Mouse (Mus musculus) kidney, postnatal 10 days (tissue): ENCODE measurements around the gene H2-M2.
"Not testable (repeated sequence)": the region's sequence is repeated elsewhere in the genome, so short reads cannot be mapped to it uniquely, and the experiment has no call there.

Source experiments
- DNase-seq: peaks from one replicate; pipeline ENCODE4 v3.0.0; 2021; ENCODE audit warnings: mixed read lengths

The H2-M2 gene

DNA sequence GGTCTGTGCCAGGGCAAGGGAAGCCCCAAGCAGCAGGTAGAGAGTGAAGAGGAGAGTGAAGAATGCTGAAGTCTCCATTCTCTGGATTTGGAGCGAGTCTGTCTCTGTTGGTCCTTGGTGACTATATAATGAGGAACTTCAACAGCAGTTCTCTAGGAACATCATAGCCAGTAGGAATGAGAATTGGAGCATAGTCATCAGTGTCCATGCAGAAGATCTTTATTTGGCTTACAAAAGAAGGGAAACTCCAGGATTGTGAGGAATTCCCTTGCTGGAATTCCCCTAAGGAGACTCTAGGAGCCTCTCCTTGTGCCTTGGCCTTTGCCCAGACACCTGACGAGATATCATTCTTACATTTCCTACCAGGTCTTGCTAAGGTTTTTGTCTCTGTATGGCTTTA is at the start of gene H2-M2:
H2-M2 (minus strand) TSS at position 101 of the 400 bp plus-strand sequence.
- DNase-seq = no peak

DNA sequence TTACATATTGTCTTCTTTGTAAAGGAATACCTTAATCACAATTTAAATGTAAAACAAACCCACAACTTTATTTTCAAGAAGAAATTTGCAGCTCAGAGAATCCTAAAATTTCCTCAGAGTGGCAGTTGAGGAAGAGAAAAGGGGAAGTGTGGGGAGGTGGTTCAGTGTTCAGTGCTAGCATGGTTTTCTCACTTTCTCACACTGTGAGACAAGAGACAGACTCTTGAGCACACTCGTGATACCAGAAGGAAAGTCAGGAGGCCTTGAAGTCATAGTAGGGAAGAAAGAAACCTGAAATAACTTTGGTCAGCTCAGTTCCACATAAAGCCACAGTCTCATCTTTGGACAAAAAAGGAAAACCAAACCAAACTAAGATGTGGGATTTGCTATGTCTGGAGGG is 42.1 kb upstream of the H2-M2 start:
- DNase-seq = not testable (repeated sequence)

DNA sequence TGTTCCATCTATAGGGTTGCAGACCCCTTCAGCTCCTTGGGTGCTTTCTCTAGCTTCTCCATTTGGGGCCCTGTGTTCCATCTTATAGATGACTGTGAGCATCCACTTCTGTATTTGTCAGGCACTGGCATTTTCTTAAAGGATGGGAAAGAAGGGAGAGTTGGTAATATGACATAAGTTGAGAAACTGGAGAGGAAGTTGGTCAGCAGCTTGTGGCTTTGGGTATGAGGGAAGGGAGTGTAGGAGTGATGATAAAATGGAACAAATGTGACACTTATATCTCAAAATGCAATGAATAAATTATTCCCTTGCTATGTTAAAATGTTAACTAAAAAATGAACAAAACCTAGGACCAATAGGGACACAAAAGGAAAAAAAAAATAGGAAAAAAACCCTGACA is 41.3 kb upstream of the H2-M2 start:
- DNase-seq = not testable (repeated sequence)

DNA sequence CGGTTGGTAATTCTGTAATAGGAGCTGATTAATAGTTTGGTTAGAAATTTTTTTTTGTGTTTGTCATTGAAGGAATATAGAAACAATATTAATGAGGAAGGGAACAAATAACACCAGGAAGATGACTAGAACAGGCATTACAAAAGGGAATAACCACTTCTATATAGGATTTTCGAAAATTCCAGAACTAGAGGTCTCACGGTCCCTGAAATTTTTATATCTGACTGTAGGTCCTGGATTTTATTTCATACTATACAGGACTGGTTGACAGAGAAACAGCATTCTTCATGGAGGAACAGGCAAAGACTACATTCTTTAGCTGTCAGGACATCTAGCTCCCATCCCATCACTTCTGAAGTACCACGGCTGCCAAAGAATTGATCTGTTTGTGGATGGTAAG is 24.4 kb upstream of the H2-M2 start, which contains the start of gene Olfr111:
Olfr111 (plus strand) TSS at position 301 of the 400 bp plus-strand sequence.
- DNase-seq = no peak

DNA sequence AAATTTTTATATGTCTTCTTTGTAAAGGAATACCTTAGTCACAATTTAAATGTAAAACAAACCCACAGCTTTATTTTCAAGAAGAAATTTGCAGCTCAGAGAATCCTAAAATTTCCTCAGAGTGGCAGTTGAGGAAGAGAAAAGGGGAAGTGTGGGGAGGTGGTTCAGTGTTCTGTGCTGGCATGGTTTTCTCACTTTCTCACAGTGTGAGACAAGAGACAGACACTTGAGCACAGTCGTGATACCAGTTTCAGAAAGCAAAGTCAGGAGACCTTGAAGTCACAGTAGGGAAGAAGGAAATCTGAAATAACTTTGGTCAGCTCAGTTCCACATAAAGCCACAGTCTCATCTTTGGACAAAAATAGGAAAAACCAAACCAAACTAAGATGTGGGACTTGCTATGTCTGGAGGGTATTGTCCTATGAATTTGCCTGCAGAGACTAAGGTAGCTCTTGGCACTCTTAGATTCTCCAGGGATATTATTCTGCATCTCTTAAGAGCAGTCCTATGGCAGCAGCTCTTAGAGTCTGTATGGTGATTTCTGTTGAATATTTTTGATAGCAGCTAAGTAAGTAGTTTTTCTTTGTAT is 8.7 kb upstream of the H2-M2 start, which contains the start of gene Olfr110:
Olfr110 (plus strand) TSS at position 539 of the 589 bp plus-strand sequence.
- no peak for DNase-seq

DNA sequence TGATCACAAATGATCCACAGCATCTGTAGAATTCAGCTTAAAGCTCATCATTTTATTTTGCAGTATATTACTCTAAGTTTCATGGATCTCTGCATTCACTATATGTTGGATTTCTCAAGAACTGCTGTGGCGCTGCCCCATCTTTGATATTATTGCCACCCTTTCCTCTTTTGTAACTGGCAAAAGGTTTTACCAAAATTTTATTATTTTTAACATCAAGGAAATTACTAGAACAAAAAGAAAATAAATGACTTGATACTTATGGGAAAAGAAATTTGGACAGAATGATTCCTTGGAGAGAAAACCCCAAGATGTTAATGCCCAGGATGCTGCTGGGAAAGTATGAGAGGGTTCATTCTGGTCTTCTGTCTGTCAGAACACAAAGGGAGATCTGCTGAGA is 24.7 kb downstream of the H2-M2 start, which contains the start of gene Olfr109:
Olfr109 (plus strand) TSS at position 301 of the 400 bp plus-strand sequence.
- no peak for DNase-seq

DNA sequence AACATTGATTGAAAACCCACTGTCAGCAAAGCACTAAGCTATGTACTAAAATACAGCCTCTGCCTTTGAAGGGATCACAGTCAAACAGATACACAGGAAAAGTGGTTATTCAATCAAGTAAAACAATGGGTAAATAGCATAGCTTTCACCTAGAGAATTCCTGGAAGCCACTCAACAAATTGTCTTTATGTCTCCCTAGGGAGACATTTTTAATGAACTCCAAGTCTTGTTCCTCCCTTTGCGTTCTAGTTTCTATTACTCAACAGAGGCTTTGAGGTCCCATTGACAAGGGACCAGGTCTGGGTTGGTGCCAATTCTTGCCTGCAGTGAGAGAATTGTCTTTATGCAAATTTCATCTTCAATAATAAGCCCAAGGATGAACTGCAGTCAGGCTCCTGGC is 38.2 kb downstream of the H2-M2 start, which contains the start of gene Olfr108:
Olfr108 (plus strand) TSS at position 301 of the 400 bp plus-strand sequence.
- DNase-seq = no peak
